Mouse (Mus musculus) testis, adult 2 months (tissue): Measurements from ENCODE around the gene Ccdc85b.

Experiments
- CTCF ChIP-seq: fragments of 200-500 bp; IDR thresholded peaks from 2 replicates; pipeline ENCODE4 v1.5.1; 2012; ENCODE audit warnings: low read depth, mild to moderate bottlenecking, inconsistent platforms, low read length, moderate library complexity; ENCODE audit not compliant: control insufficient read depth, insufficient read depth, insufficient replicate concordance
- POLR2A ChIP-seq: fragments of 200-500 bp; IDR thresholded peaks from 2 replicates; pipeline ENCODE4 v1.6.1; 2012; ENCODE audit warnings: low read depth, mild to moderate bottlenecking, inconsistent platforms, low read length, moderate library complexity; ENCODE audit not compliant: control insufficient read depth

DNA sequence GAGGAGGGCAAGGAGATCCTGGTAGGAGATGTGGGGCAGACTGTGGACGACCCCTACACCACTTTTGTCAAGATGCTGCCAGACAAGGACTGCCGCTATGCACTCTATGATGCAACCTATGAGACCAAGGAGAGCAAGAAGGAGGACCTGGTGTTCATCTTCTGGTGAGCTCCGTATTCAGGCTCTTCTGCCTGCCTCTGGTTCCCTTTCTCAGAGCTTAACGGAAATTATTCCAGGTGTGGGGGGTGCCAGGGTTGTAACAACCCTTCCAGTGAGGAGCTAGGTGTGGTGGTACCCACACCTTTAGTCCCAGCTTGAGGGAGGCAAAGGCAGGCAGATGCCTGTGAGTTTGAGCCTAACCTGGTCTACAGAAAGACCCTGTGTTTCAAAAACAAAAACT lies 34.9 kb upstream of the Ccdc85b start:
- TF ChIP-seq CTCF, result no peak
- TF ChIP-seq POLR2A, result no peak
